Mouse (Mus musculus) ES-E14 (cell line): Measurements from ENCODE around the gene Get4. TPM values are rescaled to one million over a fixed set of nuclear protein-coding genes. Genes with fewer than 3 reads are reported as not detected.

Experiments
- DNase-seq: peaks from one replicate; pipeline ENCODE4 v3.0.0-alpha.2; 2013; ENCODE audit warnings: low read depth, low spot score
- H3K27ac ChIP-seq: 2 replicates; pipeline ENCODE4 v1.5.1; 2012; ENCODE audit warnings: low read depth, mild to moderate bottlenecking, low read length, moderate library complexity, mixed read lengths; ENCODE audit not compliant: poor library complexity, insufficient read depth, severe bottlenecking
- H3K36me3 ChIP-seq: 2 replicates; pipeline ENCODE4 v1.6.1; 2012; ENCODE audit warnings: mild to moderate bottlenecking, low read length, moderate library complexity, mixed read lengths; ENCODE audit not compliant: control insufficient read depth, poor library complexity, insufficient read depth, severe bottlenecking
- H3K4me1 ChIP-seq, 2 experiments: fragments of 150-350 bp in 1 of 2; sonication (generic) in 1 of 2; 2 replicates each; pipeline ENCODE4 v1.6.1; 2012; ENCODE audit warnings: low read length in 2 of 2, mild to moderate bottlenecking in 1 of 2, mixed read lengths in 1 of 2; ENCODE audit not compliant: control insufficient read depth in 2 of 2, insufficient read depth in 2 of 2, poor library complexity in 1 of 2
- H3K4me3 ChIP-seq, 2 experiments: fragments of 150-350 bp in 1 of 2; sonication (generic) in 1 of 2; 2 replicates each; pipeline ENCODE4 v1.5.1; 2012; ENCODE audit warnings: low read length in 2 of 2, low read depth in 1 of 2, mild to moderate bottlenecking in 1 of 2, mixed read lengths in 1 of 2; ENCODE audit not compliant: insufficient read depth in 1 of 2, poor library complexity in 1 of 2, severe bottlenecking in 1 of 2
- H3K9ac ChIP-seq: 2 replicates; pipeline ENCODE4 v1.6.1; 2012; ENCODE audit warnings: low read depth, mild to moderate bottlenecking, low read length, mixed read lengths; ENCODE audit not compliant: poor library complexity, insufficient read depth, severe bottlenecking
- H3K9me3 ChIP-seq: fragments of 150-350 bp; sonication (generic); 2 replicates; pipeline ENCODE4 v1.6.1; 2012; ENCODE audit warnings: low read depth, mild to moderate bottlenecking, low read length; ENCODE audit not compliant: control insufficient read depth, insufficient read depth
- CHD2 ChIP-seq: IDR thresholded peaks from 2 replicates; pipeline ENCODE4 v1.6.1; 2014; ENCODE audit warnings: mild to moderate bottlenecking, low read depth, low read length, inconsistent platforms
- HCFC1 ChIP-seq: IDR thresholded peaks from 2 replicates; pipeline ENCODE4 v1.6.1; 2012; ENCODE audit warnings: low read length, inconsistent platforms, borderline replicate concordance; ENCODE audit not compliant: insufficient read depth
- MAFK ChIP-seq: IDR thresholded peaks from 2 replicates; pipeline ENCODE4 v1.6.1; 2014; ENCODE audit warnings: mild to moderate bottlenecking, low read depth, low read length, inconsistent platforms; ENCODE audit not compliant: insufficient read depth
- ZC3H11A ChIP-seq: IDR thresholded peaks from 2 replicates; pipeline ENCODE4 v1.6.1; 2012; ENCODE audit warnings: low read depth, mild to moderate bottlenecking, inconsistent platforms, low read length, borderline replicate concordance
- ZNF384 ChIP-seq: IDR thresholded peaks from 2 replicates; pipeline ENCODE4 v1.6.1; 2012; ENCODE audit warnings: low read depth, low read length, inconsistent platforms
- in situ Hi-C, 2 experiments: fragments of 600-800 bp; cut with MboI; formaldehyde crosslinking; loops; one replicate each; pipeline ENCODE4 v1.15.1; 2025; ENCODE audit warnings: low sequenced_read_pairs in 2 of 2, inconsistent platforms in 1 of 2; ENCODE audit not compliant: unreplicated experiment in 2 of 2
- total RNA-seq: library from RNA; depleted of rRNA; stranded (reverse); fragments of 300-350 nt; gene quantifications from 2 replicates; pipeline ENCODE4 v1.2.3, GENCODE M21; 2012

Get4 gene
- total RNA-seq, 1 experiment: 140 TPM

GRCm38 (mm10) chr5:139241022-139241761, 10.9 kb upstream of the Get4 start:
- no peaks in the 10 kb centered on the region for H3K9me3 ChIP-seq
- no peak overlapping the region for H3K27ac ChIP-seq
- H3K4me1 ChIP-seq: no peaks in the 10 kb centered on the region
- peaks cover 77% of the 10 kb centered on the region for H3K36me3 ChIP-seq
- H3K4me3 ChIP-seq: no peak overlapping the region
- in situ Hi-C loops: no loop called here
- DNase-seq: no peak
- no peak overlapping the region for H3K9ac ChIP-seq
- TF ChIP-seq ZNF384: no peak
- no peak for TF ChIP-seq ZC3H11A
- TF ChIP-seq MAFK: no peak
- no peak for TF ChIP-seq CHD2
- TF ChIP-seq HCFC1: no peak

DNA sequence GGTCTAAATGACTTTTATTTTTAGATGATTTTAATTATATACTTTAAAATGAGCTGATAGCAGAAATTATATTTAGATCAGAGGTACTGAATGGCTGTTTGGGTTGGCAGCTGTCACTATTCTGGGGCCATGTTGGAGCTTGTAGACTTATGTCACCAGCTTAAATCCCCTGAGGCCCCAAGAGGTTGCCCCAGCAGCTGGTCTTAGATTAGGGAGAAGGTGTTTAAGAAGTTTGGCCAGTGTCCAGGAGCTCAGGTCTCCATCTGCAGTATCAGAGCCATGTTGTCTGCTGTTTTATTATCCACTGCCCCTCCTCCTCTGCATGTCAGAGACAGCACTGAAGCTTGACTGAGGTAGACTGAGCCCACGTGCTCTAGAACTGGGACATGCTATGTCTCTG, 8.7 kb upstream of the Get4 start:
- in situ Hi-C loops: no loop called here
- H3K4me3 ChIP-seq: no peak overlapping the region
- H3K36me3 ChIP-seq: peaks cover 76% of the 10 kb centered on the region
- no peaks in the 10 kb centered on the region for H3K4me1 ChIP-seq
- DNase-seq: no peak
- TF ChIP-seq MAFK (no peak), ZC3H11A (no peak), CHD2 (no peak), ZNF384 (no peak), HCFC1 (no peak)
- no peak overlapping the region for H3K27ac ChIP-seq
- H3K9me3 ChIP-seq: no peaks in the 10 kb centered on the region
- H3K9ac ChIP-seq: no peak overlapping the region

DNA sequence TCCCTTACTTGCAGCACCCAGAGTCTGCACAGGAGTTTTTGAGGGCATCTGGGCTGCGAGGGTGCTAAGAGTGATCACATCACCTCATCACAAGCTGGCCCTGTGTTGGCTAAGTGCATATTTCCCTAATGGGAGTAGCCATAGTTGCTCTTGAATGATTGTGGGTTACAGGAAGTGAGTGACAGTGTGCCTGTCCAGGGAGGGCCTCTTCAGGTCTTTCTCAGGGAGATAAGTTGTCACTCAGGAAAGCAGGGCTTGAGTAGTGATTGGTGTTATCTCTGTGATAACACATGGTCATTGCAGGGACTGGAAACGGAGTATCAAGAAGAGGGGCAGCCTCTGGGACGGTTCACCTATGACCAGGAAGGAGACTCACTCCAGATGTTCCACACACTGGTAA, 4.4 kb upstream of the Get4 start:
- peaks cover 52% of the 10 kb centered on the region for H3K36me3 ChIP-seq
- no peak overlapping the region for H3K27ac ChIP-seq
- DNase-seq: no peak
- in situ Hi-C loops: no loop called here
- H3K4me1 ChIP-seq: no peaks in the 10 kb centered on the region
- TF ChIP-seq MAFK: no peak
- no peak for TF ChIP-seq ZC3H11A
- no peak for TF ChIP-seq HCFC1
- TF ChIP-seq ZNF384: no peak
- no peak for TF ChIP-seq CHD2
- no peak overlapping the region for H3K9ac ChIP-seq
- H3K4me3 ChIP-seq: no peak overlapping the region
- H3K9me3 ChIP-seq: no peaks in the 10 kb centered on the region

- no peaks in the 10 kb centered on the region for H3K9me3 ChIP-seq
- H3K36me3 ChIP-seq: peaks cover 47% of the 10 kb centered on the region
- no peak overlapping the region for H3K9ac ChIP-seq
- H3K4me1 ChIP-seq: 0 out of 4 replicates have a peak, but pooled peaks cover 0 to 5% of the 10 kb centered on the region in 2 experiments
- H3K4me3 ChIP-seq: no peak overlapping the region
- no peak for DNase-seq
- in situ Hi-C loops: no loop called here
- TF ChIP-seq ZC3H11A (no peak), ZNF384 (no peak), CHD2 (no peak), HCFC1 (no peak), MAFK (no peak)
- no peak overlapping the region for H3K27ac ChIP-seq
These were observed 3.3 kb upstream of the Get4 start for GRCm38 (mm10) chr5:139248846-139249245.
